Mouse (Mus musculus): ENCODE results near the gene Myh6.
"Not testable (repeated sequence)": the region's sequence is repeated elsewhere in the genome, so short reads cannot be mapped to it uniquely, and the experiment has no call there.

Myh6 gene

GRCm38 (mm10) chr14:54955481-54955880 lies 11.2 kb downstream of the Myh6 start:
- DNase-seq = no peak

GRCm38 (mm10) chr14:54954474-54954873 lies 12.3 kb downstream of the Myh6 start:
- DNase-seq = no peak

GRCm38 (mm10) chr14:54953664-54954206 lies 13.0 kb downstream of the Myh6 start:
- no peak for DNase-seq

GRCm38 (mm10) chr14:54951587-54951986 lies 15.1 kb downstream of the Myh6 start:
- DNase-seq = no peak

- no peak for DNase-seq
These were observed 16.2 kb downstream of the Myh6 start for GRCm38 (mm10) chr14:54950493-54950892.

GRCm38 (mm10) chr14:54948781-54949180 lies 17.9 kb downstream of the Myh6 start:
- no peak for DNase-seq

GRCm38 (mm10) chr14:54947008-54947407 lies 19.7 kb downstream of the Myh6 start:
- not testable (repeated sequence) for DNase-seq

GRCm38 (mm10) chr14:54945975-54946704 lies 20.6 kb downstream of the Myh6 start:
- DNase-seq = no peak

GRCm38 (mm10) chr14:54944939-54945338 lies 21.8 kb downstream of the Myh6 start:
- no peak for DNase-seq

GRCm38 (mm10) chr14:54943971-54944370 lies 22.8 kb downstream of the Myh6 start:
- DNase-seq = no peak

- no peak for DNase-seq
These were observed 24.2 kb downstream of the Myh6 start for GRCm38 (mm10) chr14:54942479-54942878.

GRCm38 (mm10) chr14:54941024-54941978 lies 25.4 kb downstream of the Myh6 start:
- DNase-seq = peak; percentile 40

- DNase-seq = no peak
These were observed 26.6 kb downstream of the Myh6 start for GRCm38 (mm10) chr14:54940176-54940530.

GRCm38 (mm10) chr14:54939434-54940175 lies 27.1 kb downstream of the Myh6 start:
- DNase-seq = peak; percentile 83

- no peak for DNase-seq
These were observed 28.1 kb downstream of the Myh6 start for GRCm38 (mm10) chr14:54938431-54939219.

GRCm38 (mm10) chr14:54937361-54938182 lies 29.2 kb downstream of the Myh6 start:
- DNase-seq = no peak

- DNase-seq = no peak
These were observed 29.9 kb downstream of the Myh6 start for GRCm38 (mm10) chr14:54936831-54937160.

- no peak for DNase-seq
These were observed 30.6 kb downstream of the Myh6 start, which contains the start of gene Cmtm5 for GRCm38 (mm10) chr14:54935904-54936830. TSS of gene Cmtm5 (plus strand) at chr14:54936261.

GRCm38 (mm10) chr14:54932645-54933150 lies 34.0 kb downstream of the Myh6 start, which contains the start of gene Il25:
TSS of gene Il25 (plus strand) at chr14:54932695.
- no peak for DNase-seq

GRCm38 (mm10) chr14:54930431-54930830 lies 36.3 kb downstream of the Myh6 start:
- no peak for DNase-seq

Measured in kidney, adult 18-20 months (tissue).